Mouse (Mus musculus) spleen, postnatal 36 days (tissue): ENCODE data around the gene Mkrn2os.

ENCODE experiments used
- DNase-seq, 2 experiments: peaks; one replicate each; pipeline ENCODE4 v3.0.0; 2022; ENCODE audit warnings: low spot score in 2 of 2, mixed read lengths in 1 of 2

The Mkrn2os gene

GRCm38 (mm10) chr6:115582328-115583115 is 9.9 kb downstream of the Mkrn2os start:
- no peak for DNase-seq

GRCm38 (mm10) chr6:115580810-115581209 is 11.6 kb downstream of the Mkrn2os start:
- no peak for DNase-seq

GRCm38 (mm10) chr6:115577941-115578340 is 14.4 kb downstream of the Mkrn2os start:
- DNase-seq: no peak

- DNase-seq: no peak
Observed at GRCm38 (mm10) chr6:115577407-115577806, 15.0 kb downstream of the Mkrn2os start.

- no peak for DNase-seq
Observed at GRCm38 (mm10) chr6:115574171-115574570, 18.2 kb downstream of the Mkrn2os start.

GRCm38 (mm10) chr6:115565479-115566045 is 26.8 kb downstream of the Mkrn2os start:
- DNase-seq: no peak

- DNase-seq: no peak
Observed at GRCm38 (mm10) chr6:115559651-115560632, 32.4 kb downstream of the Mkrn2os start.

GRCm38 (mm10) chr6:115558176-115558575 is 34.2 kb downstream of the Mkrn2os start:
- DNase-seq: no peak

- DNase-seq: no peak
Observed at GRCm38 (mm10) chr6:115555485-115555884, 36.9 kb downstream of the Mkrn2os start.

- peak in 1 of 2 experiments; percentile 33 for DNase-seq
Observed at GRCm38 (mm10) chr6:115546276-115546675, 46.1 kb downstream of the Mkrn2os start.

- peak; percentile 94 to 95 for DNase-seq
Observed at GRCm38 (mm10) chr6:115544442-115544970, 47.9 kb downstream of the Mkrn2os start, which contains the start of gene Tsen2. Gene Tsen2, plus strand, starts transcription at chr6:115544664.

- DNase-seq: no peak
Observed at GRCm38 (mm10) chr6:115542341-115542740, 50.0 kb downstream of the Mkrn2os start.

- no peak for DNase-seq
Observed at GRCm38 (mm10) chr6:115541676-115542275, 50.6 kb downstream of the Mkrn2os start.

- DNase-seq: peak; percentile 48
Observed at GRCm38 (mm10) chr6:115538645-115539429, 53.5 kb downstream of the Mkrn2os start.

- no peak for DNase-seq
Observed at GRCm38 (mm10) chr6:115536169-115536568, 56.2 kb downstream of the Mkrn2os start.

GRCm38 (mm10) chr6:115534617-115535016 is 57.8 kb downstream of the Mkrn2os start:
- no peak for DNase-seq
